In genomic region chr11:20522750-20523149, GRCm38 (mm10) we compare ENCODE assay signal across 26 mouse cellular contexts. TPM values are rescaled to one million over a fixed set of nuclear protein-coding genes. Genes with fewer than 3 reads are reported as not detected.
A peak's percentile ranks its signal among the peaks of the same experiment; 100 is the strongest.
DNase-seq lines count a peak whose midpoint lies in the region; ATAC-seq and TF ChIP-seq lines count a peak whose summit lies in the region.
"Had no signal": no experiment of that assay in that cellular context is flagged by ENCODE, and none has a peak within 500 bp of the region (broad histone marks: within the 10 kb centered on the region; RNA-seq: fewer than 3 reads in every experiment).

No protein-coding gene starts in this region.

- TF ChIP-seq POLR2A in lung, adult 2 months (IDR thresholded peaks at IDR 0.05; ENCODE audit: borderline replicate concordance, extremely low read depth, low read depth, low read length), result no peak

- H3K27ac ChIP-seq in kidney, embryonic 14.5 days (ENCODE audit: low read depth, low read length), result no peak overlapping the region
- H3K27ac ChIP-seq in kidney, embryonic 16.5 days (ENCODE audit: low read length), result no peak overlapping the region
- no peak overlapping the region for H3K27ac ChIP-seq in lung, embryonic 16.5 days (ENCODE audit: low read length)
- H3K27ac ChIP-seq: embryonic facial prominence, embryonic 10.5 days; embryonic facial prominence, embryonic 13.5 days; forebrain, embryonic 12.5 days; forebrain, embryonic 15.5 days; hindbrain, embryonic 14.5 days; hindbrain, postnatal 0 days had no signal

- WGBS in kidney, embryonic 14.5 days, result 53% methylated on average over 4 of the region's 4 CpGs
- WGBS in kidney, embryonic 16.5 days, result 55% methylated on average over 4 of the region's 4 CpGs
- 61% methylated on average over 4 of the region's 4 CpGs for WGBS in lung, embryonic 16.5 days
- 71% methylated on average over 4 of the region's 4 CpGs for WGBS in lung, adult 2 months

- H3K36me3 ChIP-seq in kidney, embryonic 14.5 days (ENCODE audit: control insufficient read depth, insufficient read depth, low read length), result no peaks in the 10 kb centered on the region
- no peaks in the 10 kb centered on the region for H3K36me3 ChIP-seq in kidney, embryonic 16.5 days (ENCODE audit: insufficient read depth, low read length)
- no peaks in the 10 kb centered on the region for H3K36me3 ChIP-seq in lung, embryonic 16.5 days (ENCODE audit: control insufficient read depth, insufficient read depth, low read length)
- H3K36me3 ChIP-seq: embryonic facial prominence, embryonic 10.5 days; embryonic facial prominence, embryonic 13.5 days; forebrain, embryonic 12.5 days; forebrain, embryonic 15.5 days had no signal

- H3K4me2 ChIP-seq in kidney, embryonic 14.5 days (replicated peaks; ENCODE audit: low read depth, low read length), result no peak overlapping the region
- H3K4me2 ChIP-seq in kidney, embryonic 16.5 days (replicated peaks; ENCODE audit: low read depth, low read length), result no peak overlapping the region
- no peak overlapping the region for H3K4me2 ChIP-seq in lung, embryonic 16.5 days (ENCODE audit: low read depth, low read length)
- H3K4me2 ChIP-seq: embryonic facial prominence, embryonic 13.5 days; forebrain, embryonic 12.5 days; forebrain, embryonic 15.5 days; heart, embryonic 11.5 days; hindbrain, embryonic 14.5 days had no signal

- TF ChIP-seq CTCF in lung, adult 2 months (IDR thresholded peaks at IDR 0.05; ENCODE audit: insufficient read depth, low read length), result no peak

- 0 out of 2 replicates have a peak, but pooled peaks have one; percentile 39 for ATAC-seq in kidney, embryonic 14.5 days (ENCODE audit: low FRiP score, low TSS enrichment)
- ATAC-seq in kidney, embryonic 16.5 days (ENCODE audit: low FRiP score, low TSS enrichment), result no peak; the same call in 1 of the 2 replicates
- 0 out of 2 replicates have a peak, but pooled peaks have one; percentile 26 for ATAC-seq in lung, embryonic 16.5 days (ENCODE audit: low read depth)
- peak; percentile 86 for ATAC-seq in granulocyte monocyte progenitor cell, adult 5-6 weeks (replicated peaks; ENCODE audit: poor library complexity, severe bottlenecking)
- ATAC-seq: CD4-positive, CD25-positive, alpha-beta regulatory T cell, adult 4 months; forebrain, embryonic 15.5 days; hindbrain, postnatal 0 days had no signal

- no peaks in the 10 kb centered on the region for H3K9me3 ChIP-seq in kidney, embryonic 14.5 days (ENCODE audit: control insufficient read depth, low read length)
- no peaks in the 10 kb centered on the region for H3K9me3 ChIP-seq in kidney, embryonic 16.5 days (ENCODE audit: low read length)
- no peaks in the 10 kb centered on the region for H3K9me3 ChIP-seq in lung, embryonic 16.5 days (ENCODE audit: control insufficient read depth, low read length)
- H3K9me3 ChIP-seq: embryonic facial prominence, embryonic 10.5 days; embryonic facial prominence, embryonic 13.5 days; forebrain, embryonic 12.5 days; forebrain, embryonic 15.5 days had no signal

- no peak overlapping the region for H3K9ac ChIP-seq in kidney, embryonic 14.5 days (ENCODE audit: low read depth, low read length)
- H3K9ac ChIP-seq in kidney, embryonic 16.5 days (replicated peaks; ENCODE audit: low read length), result no peak overlapping the region
- no peak overlapping the region for H3K9ac ChIP-seq in lung, embryonic 16.5 days (ENCODE audit: low read length)
- H3K9ac ChIP-seq: embryonic facial prominence, embryonic 13.5 days; forebrain, embryonic 12.5 days; forebrain, embryonic 15.5 days; hindbrain, embryonic 14.5 days had no signal

- no peaks in the 10 kb centered on the region for H3K27me3 ChIP-seq in kidney, embryonic 14.5 days (ENCODE audit: control insufficient read depth, insufficient read depth, low read length)
- no peaks in the 10 kb centered on the region for H3K27me3 ChIP-seq in kidney, embryonic 16.5 days (ENCODE audit: insufficient read depth, low read length)
- no peaks in the 10 kb centered on the region for H3K27me3 ChIP-seq in lung, embryonic 16.5 days (ENCODE audit: control insufficient read depth, insufficient read depth, low read depth, low read length)
- H3K27me3 ChIP-seq: embryonic facial prominence, embryonic 13.5 days; forebrain, embryonic 12.5 days; forebrain, embryonic 15.5 days had no signal

- DNase-seq in lung, adult 2 months, result no peak
- peak; percentile 9 for DNase-seq in 416B (ENCODE audit: low read depth)
- no peak for DNase-seq in frontal cortex, postnatal 25 days (ENCODE audit: low spot score in 2 of 2)
- DNase-seq: adrenal gland, adult 2 months; adrenal gland, postnatal 14 days; cerebellum, adult 11 months; cerebellum, adult 2 months; cerebellum, adult 9-11 months; cerebellum, postnatal 25 days; embryo, embryonic 11 days; gastrocnemius, postnatal 10 days; gastrocnemius, postnatal 36 days; heart, adult 11 months had no signal

- no peak overlapping the region for H3K4me3 ChIP-seq in kidney, embryonic 14.5 days (ENCODE audit: low read length)
- no peak overlapping the region for H3K4me3 ChIP-seq in kidney, embryonic 16.5 days (ENCODE audit: low read length)
- no peak overlapping the region for H3K4me3 ChIP-seq in lung, embryonic 16.5 days (ENCODE audit: low read length)
- H3K4me3 ChIP-seq in lung, adult 2 months (replicated peaks; ENCODE audit: extremely low read depth, low read depth, low read length), result no peak overlapping the region
- H3K4me3 ChIP-seq: embryonic facial prominence, embryonic 10.5 days; embryonic facial prominence, embryonic 13.5 days; erythroblast, embryonic 14.5 days; forebrain, embryonic 12.5 days; forebrain, embryonic 15.5 days had no signal

- no peaks in the 10 kb centered on the region for H3K4me1 ChIP-seq in kidney, embryonic 14.5 days (ENCODE audit: control insufficient read depth, insufficient read depth, low read length)
- H3K4me1 ChIP-seq in kidney, embryonic 16.5 days (ENCODE audit: insufficient read depth, low read length), result no peaks in the 10 kb centered on the region
- H3K4me1 ChIP-seq in lung, embryonic 16.5 days (replicated peaks; ENCODE audit: control insufficient read depth, insufficient read depth, low read length), result no peaks in the 10 kb centered on the region
- H3K4me1 ChIP-seq in lung, adult 2 months (ENCODE audit: control insufficient read depth, insufficient read depth, low read length), result no peaks in the 10 kb centered on the region
- H3K4me1 ChIP-seq: embryonic facial prominence, embryonic 10.5 days; embryonic facial prominence, embryonic 13.5 days; forebrain, embryonic 12.5 days; forebrain, embryonic 15.5 days had no signal

RNA-seq across cellular contexts. Expression of gene Sertad2, which starts 20.3 kb away (rescaled TPM):
- 24.4 and 34.9 TPM in 2 replicates for polyA plus RNA-seq in kidney, embryonic 14.5 days (2014; fragmentation: Nextera tagmentation; extraction: Ambion mirVana)
- 33.1 and 38.4 TPM in 2 replicates for polyA plus RNA-seq in kidney, embryonic 16.5 days (2015; fragmentation: Nextera tagmentation; extraction: Ambion mirVana)
- 39.8 and 45.0 TPM in 2 replicates for polyA plus RNA-seq in lung, embryonic 16.5 days (2015; fragmentation: Nextera tagmentation; extraction: Ambion mirVana)
- polyA plus RNA-seq in lung, adult 2 months (2012; rRNA removed), result 57.1 and 57.9 TPM in 2 replicates
- total RNA-seq in granulocyte monocyte progenitor cell, adult 5-6 weeks (2014; fragmentation: Nextera tagmentation), result 5.7 and 7.5 TPM in 2 replicates
- 7.3 and 9.3 TPM in 2 replicates for total RNA-seq in granulocyte monocyte progenitor cell, adult 5-6 weeks (2017)
